Mouse (Mus musculus) retina, embryonic 14.5 days (tissue): Measurements from ENCODE around the gene U2af2.

ENCODE experiments used
- DNase-seq: peaks from one replicate; pipeline ENCODE4 v3.0.0-alpha.2; 2015; ENCODE audit warnings: low spot score

The U2af2 gene

DNA sequence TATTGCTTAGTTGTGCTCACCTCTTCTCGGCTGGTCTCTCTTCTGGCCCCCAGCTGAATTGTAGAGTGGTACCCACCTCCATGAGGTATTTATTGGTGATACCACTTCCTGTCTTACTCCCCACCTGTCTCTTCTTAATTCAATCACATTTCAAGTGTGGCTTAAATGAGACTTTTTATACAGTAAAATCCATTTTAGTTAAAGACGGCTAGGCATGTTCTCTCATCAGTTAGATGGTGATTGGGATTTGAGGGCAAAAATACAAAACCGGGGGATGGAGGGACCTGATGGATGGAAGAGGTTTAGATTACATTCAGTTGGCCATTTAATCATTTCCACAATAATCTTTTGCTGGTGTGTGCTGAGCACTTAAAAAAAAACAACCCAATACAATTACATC, 54.9 kb downstream of the U2af2 start, which contains the start of gene Rfpl4:
TSS of gene Rfpl4 (minus strand) at position 101 of the 400 bp plus-strand sequence.
- DNase-seq = no peak

DNA sequence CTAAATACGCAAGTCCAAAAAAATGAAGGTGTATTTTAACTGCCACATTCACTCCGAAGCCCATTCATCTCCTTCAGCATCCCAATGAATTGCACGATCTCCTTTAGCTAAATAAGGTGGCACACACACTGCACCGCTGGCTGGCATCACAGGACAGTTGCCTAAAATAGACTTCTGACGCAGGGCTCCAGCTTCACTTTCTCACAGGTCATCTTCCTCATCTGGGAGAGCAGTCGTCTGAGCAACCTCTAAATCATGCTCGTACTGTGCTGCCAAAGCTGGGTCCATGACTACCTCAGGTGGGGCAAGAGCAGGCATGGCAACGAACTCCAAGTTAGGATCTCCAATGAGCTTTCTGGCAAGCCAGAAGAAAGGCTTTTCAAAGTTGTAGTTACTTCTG, 63.1 kb downstream of the U2af2 start:
- no peak for DNase-seq

DNA sequence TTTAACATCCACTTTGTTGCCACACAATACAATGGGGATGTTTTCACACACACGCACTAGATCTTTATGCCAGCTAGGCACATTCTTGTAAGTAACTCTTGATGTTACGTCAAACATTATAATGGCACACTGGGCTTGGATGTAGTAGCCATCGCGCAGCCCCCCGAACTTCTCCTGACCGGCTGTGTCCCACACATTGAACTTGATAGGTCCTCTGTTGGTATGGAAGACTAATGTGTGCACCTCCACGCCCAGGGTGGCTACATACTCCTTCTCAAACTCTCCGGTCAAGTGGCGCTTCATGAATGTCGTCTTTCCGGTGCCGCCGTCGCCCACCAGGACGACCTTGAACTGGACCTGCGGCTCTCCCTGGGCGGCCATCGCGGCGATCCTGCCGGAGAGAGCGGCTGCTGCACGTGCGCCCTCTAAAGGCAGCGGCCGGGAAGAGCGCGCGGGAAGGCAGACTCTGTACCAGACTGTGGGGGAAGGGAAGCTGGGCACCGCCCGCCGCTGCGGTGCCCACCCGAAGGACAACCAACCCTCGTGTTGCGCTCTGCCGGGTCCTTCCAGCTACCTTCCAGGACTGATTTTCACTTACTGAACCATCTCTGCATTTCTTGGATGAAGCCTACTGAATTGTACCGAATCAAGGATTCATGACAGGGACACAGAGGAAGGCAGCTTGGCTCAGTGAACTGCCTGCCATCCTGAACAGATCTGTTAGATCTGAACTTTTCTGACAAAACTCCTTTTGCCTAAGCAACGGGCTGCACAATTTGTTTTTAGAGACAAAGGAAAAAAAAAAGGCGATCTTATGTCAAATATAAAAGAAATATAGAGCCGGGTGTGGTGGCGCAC, 63.8 kb downstream of the U2af2 start, which contains the start of gene Rasl2-9:
TSS of gene Rasl2-9 (minus strand) at position 402 of the 858 bp plus-strand sequence.
- DNase-seq = peak; percentile 77
